Mouse (Mus musculus): ENCODE measurements around the gene Gm20671.

Gene Gm20671

DNA sequence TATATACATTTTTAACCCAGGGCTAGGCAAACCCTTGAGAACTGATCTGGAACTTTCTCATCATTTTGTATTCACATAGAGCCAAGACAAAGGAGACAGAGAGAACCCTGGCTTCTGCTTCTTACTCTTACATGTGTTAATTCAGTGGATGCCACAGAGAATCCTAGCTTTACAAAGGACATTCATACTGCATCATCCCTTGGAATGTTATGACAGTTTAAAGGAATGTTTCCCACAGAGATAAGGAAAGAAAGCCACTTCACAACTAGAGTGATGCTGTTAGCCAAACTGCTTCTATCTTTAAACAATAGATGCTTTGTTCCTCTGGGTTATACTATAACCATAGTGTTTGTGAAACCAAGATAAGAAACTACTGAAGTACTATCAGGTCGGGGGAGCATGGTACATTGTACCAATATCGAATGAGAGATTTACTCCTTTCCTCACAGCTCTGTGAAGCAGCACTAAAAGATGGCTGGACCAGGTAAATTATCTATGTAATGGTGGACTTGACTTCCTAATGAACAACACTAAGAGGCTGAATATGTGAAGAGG, 120.6 kb downstream of the Gm20671 start:
- in situ Hi-C loops (cut with MboI; ENCODE audit: unreplicated experiment in 2 of 2), result no loop called here

DNA sequence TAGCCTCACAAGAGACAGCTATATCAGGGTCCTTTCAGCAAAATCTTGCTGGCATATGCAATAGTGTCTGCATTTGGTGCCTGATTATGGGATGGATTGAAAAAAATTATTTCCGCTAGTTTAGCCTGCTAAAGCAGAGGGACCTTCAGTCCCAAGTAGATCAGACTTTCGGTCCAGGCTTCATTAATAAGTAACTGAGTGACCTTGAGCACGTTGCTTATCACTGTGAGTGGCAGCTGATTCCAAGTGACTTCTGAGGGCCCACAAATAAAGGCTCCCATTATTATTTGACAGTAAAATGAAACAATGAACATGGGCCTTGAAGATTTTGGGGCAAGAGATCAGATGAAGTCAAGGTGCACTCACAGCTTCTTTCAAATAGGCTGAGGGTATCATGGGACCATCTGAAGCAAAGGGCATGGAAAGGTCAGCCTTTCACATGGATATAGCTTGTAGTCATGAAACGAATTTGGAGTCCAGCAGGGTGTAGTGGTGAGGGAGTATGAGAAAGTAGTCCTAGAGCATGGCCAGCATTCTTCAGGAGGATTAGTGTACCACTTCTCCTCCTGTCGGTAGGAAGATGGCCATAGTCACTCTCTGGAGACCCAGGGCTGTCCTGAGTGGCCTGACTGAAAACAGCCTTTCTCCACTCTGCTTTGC, 129.6 kb downstream of the Gm20671 start:
- in situ Hi-C loops (cut with MboI; ENCODE audit: unreplicated experiment in 2 of 2), result no loop called here

DNA sequence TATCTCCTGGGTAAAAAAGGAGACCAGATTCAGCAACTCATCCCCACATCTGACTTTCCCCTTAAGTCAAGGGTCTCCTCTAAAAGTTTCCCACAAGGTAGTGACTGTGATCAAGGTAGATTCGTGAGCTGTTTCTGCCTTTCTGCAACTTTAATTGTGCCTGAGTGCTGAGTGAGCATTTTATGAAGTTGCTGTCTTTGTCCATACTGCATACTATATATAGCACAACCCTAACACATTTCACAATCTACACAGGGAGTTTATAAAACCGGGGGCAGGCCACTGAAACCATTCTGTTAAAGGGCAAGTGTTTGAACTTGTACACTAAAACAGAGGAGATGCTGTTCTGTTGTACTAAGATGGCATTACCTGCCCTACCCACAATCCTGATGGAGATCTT, 133.5 kb downstream of the Gm20671 start:
- in situ Hi-C loops (cut with MboI; ENCODE audit: unreplicated experiment in 2 of 2), result no loop called here
